Comparison of ENCODE assay signal across 13 mouse cellular contexts in genomic region chr2:131846811-131847210, GRCm38 (mm10). TPM values are rescaled to one million over a fixed set of nuclear protein-coding genes. Genes with fewer than 3 reads are reported as not detected.
A peak's percentile ranks its signal among the peaks of the same experiment; 100 is the strongest.
DNase-seq lines count a peak whose midpoint lies in the region; ATAC-seq and TF ChIP-seq lines count a peak whose summit lies in the region.
"Had no signal": no experiment of that assay in that cellular context is flagged by ENCODE, and none has a peak within 500 bp of the region (broad histone marks: within the 10 kb centered on the region; RNA-seq: fewer than 3 reads in every experiment).

No protein-coding gene starts in this region.

- 44% methylated on average over 2 of the region's 2 CpGs for WGBS in lung, adult 2 months
- WGBS in forebrain, embryonic 15.5 days = 39% methylated on average over 2 of the region's 2 CpGs
- WGBS in neural tube, embryonic 15.5 days = 40% methylated on average over 2 of the region's 2 CpGs

- TF ChIP-seq POLR2A in lung, adult 2 months (IDR thresholded peaks at IDR 0.05; ENCODE audit: borderline replicate concordance, extremely low read depth, low read depth, low read length) = no peak

- TF ChIP-seq CTCF in lung, adult 2 months (IDR thresholded peaks at IDR 0.05; ENCODE audit: insufficient read depth, low read length) = no peak

- no peak for ATAC-seq in forebrain, embryonic 15.5 days (replicated peaks)
- no peak for ATAC-seq in neural tube, embryonic 15.5 days (ENCODE audit: low FRiP score)
- ATAC-seq: Patski had no signal

- H3K4me3 ChIP-seq in lung, adult 2 months (replicated peaks; ENCODE audit: extremely low read depth, low read depth, low read length) = no peak overlapping the region
- no peak overlapping the region for H3K4me3 ChIP-seq in forebrain, embryonic 15.5 days
- H3K4me3 ChIP-seq in neural tube, embryonic 15.5 days (replicated peaks) = no peak overlapping the region

- peak; percentile 18 for DNase-seq in lung, postnatal 25 days (ENCODE audit: low spot score)
- DNase-seq in lung, adult 2 months = no peak
- peak; percentile 16 for DNase-seq in lung, postnatal 36 days
- no peak for DNase-seq in urinary bladder, postnatal 25 days (ENCODE audit: low spot score)
- no peak for DNase-seq in thymus, postnatal 10 days (ENCODE audit: low spot score in 2 of 2)
- no peak for DNase-seq in kidney, postnatal 4 days
- DNase-seq: adrenal gland, postnatal 25 days; kidney, adult 18-20 months had no signal

- H3K9ac ChIP-seq in forebrain, embryonic 15.5 days (replicated peaks) = no peak overlapping the region
- no peak overlapping the region for H3K9ac ChIP-seq in neural tube, embryonic 15.5 days (replicated peaks)

- H3K4me2 ChIP-seq in forebrain, embryonic 15.5 days (replicated peaks) = 0 out of 2 replicates have a peak overlapping the region, but pooled peaks have one; percentile 23
- H3K4me2 ChIP-seq in neural tube, embryonic 15.5 days = peak overlapping the region; percentile 48

- no peaks in the 10 kb centered on the region for H3K9me3 ChIP-seq in forebrain, embryonic 15.5 days
- no peaks in the 10 kb centered on the region for H3K9me3 ChIP-seq in neural tube, embryonic 15.5 days (replicated peaks)

- H3K27ac ChIP-seq in forebrain, embryonic 15.5 days (replicated peaks) = peak overlapping the region; percentile 92
- H3K27ac ChIP-seq in neural tube, embryonic 15.5 days (replicated peaks) = peak overlapping the region; percentile 90

- H3K27me3 ChIP-seq in forebrain, embryonic 15.5 days = no peaks in the 10 kb centered on the region
- no peaks in the 10 kb centered on the region for H3K27me3 ChIP-seq in neural tube, embryonic 15.5 days (replicated peaks)
- H3K27me3 ChIP-seq: Patski had no signal

- no peaks in the 10 kb centered on the region for H3K4me1 ChIP-seq in lung, adult 2 months (ENCODE audit: control insufficient read depth, insufficient read depth, low read length)
- H3K4me1 ChIP-seq in forebrain, embryonic 15.5 days = peaks cover 25% of the 10 kb centered on the region
- H3K4me1 ChIP-seq in neural tube, embryonic 15.5 days = peaks cover 31% of the 10 kb centered on the region

- no peaks in the 10 kb centered on the region for H3K36me3 ChIP-seq in forebrain, embryonic 15.5 days
- no peaks in the 10 kb centered on the region for H3K36me3 ChIP-seq in neural tube, embryonic 15.5 days

RNA-seq across cellular contexts. Expression of gene Erv3, which starts 12.7 kb away (rescaled TPM):
- not detected in 2 replicates for polyA plus RNA-seq in lung, adult 2 months (2012; rRNA removed)
- not detected in 2 replicates for polyA plus RNA-seq in forebrain, embryonic 15.5 days (2015; fragmentation: Nextera tagmentation; extraction: Ambion mirVana)
- polyA plus RNA-seq in neural tube, embryonic 15.5 days (2015; fragmentation: Nextera tagmentation; extraction: Ambion mirVana) = not detected in 2 replicates
- polyA plus RNA-seq: embryonic facial prominence, embryonic 14.5 days; liver, adult 2 months; Patski had no signal

Comparison
In these comparisons a context has a peak if more than half of its experiments do, and no peak if none do; other contexts are left out.
1. DNase-seq: peak in lung, postnatal 25 days (single experiment) and lung, postnatal 36 days (single experiment); none in lung, adult 2 months (single experiment), urinary bladder, postnatal 25 days (single experiment), thymus, postnatal 10 days (0 of 2) and kidney, postnatal 4 days (0 of 2).